Mouse (Mus musculus): ENCODE measurements around the gene Vmn1r2. TPM values are rescaled to one million over a fixed set of nuclear protein-coding genes. Genes with fewer than 3 reads are reported as not detected.
"Not testable (repeated sequence)": the region's sequence is repeated elsewhere in the genome, so short reads cannot be mapped to it uniquely, and the experiment has no call there.

The Vmn1r2 gene
- total RNA-seq (2021) = not detected
- long read RNA-seq, experiment 1 = 0 reads
- long read RNA-seq, experiment 2 = 0 reads

DNA sequence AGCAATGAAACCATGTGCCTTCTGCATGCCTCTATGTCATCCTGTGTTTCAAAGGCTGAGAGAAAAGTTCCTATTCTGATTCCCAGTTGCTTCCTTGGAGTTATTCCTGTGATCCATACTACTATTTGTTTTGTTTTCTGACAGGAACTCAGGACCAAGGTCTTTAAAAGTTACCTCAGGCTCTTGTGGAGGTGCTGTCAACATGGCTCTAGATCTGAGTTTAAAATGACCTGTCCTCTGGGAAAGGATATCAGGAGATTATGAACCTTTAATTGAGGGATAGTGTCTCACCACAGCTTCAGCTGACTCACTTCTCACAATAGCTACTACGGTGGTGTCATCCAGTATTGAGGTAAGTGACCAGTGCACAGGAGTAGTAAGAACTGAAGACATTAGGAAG, at the start of gene Vmn1r2:
TSS of gene Vmn1r2 (plus strand) at position 301 of the 400 bp plus-strand sequence.
- intact Hi-C loops (cut with DNase I) = not testable (repeated sequence)

DNA sequence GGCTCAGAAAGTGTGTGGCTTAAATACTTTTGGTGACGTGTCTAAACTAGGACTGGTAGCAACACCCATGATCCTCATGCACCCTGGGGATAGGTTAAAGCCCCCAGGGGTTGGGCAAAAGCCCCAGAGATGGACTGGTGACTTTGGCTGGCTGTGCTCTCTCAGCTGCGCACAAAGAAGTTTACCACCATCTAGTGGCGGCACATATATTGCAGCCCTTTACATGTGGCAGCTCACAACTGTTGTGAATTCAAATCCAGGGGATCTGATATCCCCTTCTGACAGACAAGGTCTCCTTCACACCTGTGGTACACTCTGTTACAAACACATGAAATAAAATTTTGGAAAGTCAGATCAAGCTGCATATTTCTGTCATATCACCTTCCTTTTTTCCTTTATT, 19.2 kb upstream of the Vmn1r2 start:
- intact Hi-C loops (cut with DNase I); DNase-seq: not testable (repeated sequence)

More for the DNA sequence above, at the start of gene Vmn1r2:
- DNase-seq = not testable (repeated sequence)

DNA sequence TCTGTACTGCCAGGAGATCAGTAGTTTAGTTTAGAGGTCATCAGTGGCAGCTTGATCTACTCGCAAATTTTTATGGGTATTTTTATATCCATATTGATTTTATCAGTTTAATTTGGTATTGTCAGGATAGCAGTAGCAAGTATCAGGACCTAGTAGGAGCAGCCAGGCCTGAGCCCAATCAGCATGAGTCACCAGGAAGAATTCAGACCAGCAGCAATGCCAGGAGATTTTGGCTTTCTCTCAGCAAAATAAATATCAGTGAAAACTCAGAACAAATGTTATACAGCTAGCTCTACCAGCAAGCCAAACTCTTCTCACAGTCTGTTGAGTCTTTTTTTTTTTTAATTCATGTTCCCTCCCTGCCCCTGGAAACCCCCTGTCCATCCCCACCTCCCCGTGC, 13.8 kb upstream of the Vmn1r2 start:
- intact Hi-C loops (cut with DNase I); DNase-seq: not testable (repeated sequence)

DNA sequence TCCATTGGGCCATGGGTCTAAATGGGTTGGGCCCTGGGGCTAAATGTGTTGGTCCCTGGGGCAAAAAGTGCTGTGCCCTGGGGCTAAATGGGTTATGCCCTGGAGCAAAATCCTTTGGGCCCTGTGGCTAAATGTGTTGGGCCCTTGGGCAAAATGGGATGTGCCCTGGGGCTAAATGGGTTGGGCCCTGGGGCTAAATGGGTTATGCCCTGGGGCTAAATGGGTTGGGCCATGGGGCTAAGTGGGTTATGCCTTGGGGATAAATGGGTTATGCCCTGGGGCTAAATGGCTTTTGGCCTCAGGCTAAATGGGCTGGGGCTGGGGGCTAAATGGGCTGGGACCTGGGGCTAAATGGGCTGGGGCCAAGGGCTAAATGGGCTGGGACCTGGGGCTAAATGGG, 2.7 kb upstream of the Vmn1r2 start:
- intact Hi-C loops (cut with DNase I); DNase-seq: not testable (repeated sequence)

DNA sequence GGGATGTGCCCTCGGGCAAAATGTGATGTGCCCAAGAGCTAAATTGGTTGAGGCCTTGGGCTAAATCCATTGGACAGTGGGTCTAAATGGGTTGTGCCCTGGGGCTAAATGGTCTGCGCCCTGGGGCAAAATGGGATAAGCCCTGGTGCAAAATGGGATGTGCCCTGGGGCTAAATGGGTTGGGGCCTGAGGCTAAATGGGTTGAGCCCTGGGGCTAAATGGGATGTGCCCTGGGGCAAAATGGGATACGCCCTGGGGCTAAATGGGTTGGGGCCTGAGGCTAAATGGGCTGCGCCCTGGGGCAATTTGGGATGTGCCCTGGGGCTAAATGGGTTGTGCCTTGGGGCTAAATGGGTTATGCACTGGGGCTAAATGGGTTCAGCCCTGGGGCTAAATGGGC, 2.1 kb upstream of the Vmn1r2 start:
- intact Hi-C loops (cut with DNase I) = no loop called here
- peak in 1 of 2 experiments; percentile 9 for DNase-seq

DNA sequence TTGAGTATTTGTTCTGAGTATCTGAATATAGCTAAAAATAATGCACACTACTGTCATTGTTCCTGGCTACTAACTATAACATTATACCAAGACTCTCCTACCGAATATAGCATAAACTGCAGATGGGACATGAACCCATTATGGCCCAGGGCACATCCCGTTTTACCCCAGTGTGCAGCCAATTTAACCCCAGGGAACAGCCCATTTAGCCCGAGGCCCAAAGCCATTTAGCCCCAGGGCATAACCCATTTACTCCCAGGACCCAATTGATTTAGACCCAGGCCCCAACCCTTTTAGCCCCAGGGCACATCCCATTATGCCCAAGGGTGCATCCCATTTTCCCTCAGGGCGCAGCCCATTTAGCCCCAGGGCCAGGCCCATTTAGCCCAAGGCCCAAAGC, 7.5 kb downstream of the Vmn1r2 start:
- intact Hi-C loops (cut with DNase I); DNase-seq: not testable (repeated sequence)

DNA sequence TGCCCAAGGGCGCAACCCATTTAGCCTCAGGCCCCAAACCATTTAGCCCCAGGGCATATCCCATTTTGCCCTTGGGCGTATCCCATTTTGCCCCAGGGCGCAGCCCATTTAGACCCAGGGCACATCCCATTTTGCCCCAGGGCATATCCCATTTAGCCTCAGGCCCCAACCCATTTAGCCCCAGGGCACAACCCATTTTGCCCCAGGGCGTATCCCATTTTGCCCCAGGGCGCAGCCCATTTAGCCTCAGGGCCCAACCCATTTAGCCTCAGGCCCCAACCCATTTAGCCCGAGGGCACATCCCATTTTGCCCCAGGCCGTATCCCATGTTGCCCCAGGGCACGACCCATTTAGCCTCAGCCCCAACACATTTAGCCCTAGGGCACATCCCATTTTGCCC, 8.6 kb downstream of the Vmn1r2 start:
- intact Hi-C loops (cut with DNase I) = not testable (repeated sequence)

DNA sequence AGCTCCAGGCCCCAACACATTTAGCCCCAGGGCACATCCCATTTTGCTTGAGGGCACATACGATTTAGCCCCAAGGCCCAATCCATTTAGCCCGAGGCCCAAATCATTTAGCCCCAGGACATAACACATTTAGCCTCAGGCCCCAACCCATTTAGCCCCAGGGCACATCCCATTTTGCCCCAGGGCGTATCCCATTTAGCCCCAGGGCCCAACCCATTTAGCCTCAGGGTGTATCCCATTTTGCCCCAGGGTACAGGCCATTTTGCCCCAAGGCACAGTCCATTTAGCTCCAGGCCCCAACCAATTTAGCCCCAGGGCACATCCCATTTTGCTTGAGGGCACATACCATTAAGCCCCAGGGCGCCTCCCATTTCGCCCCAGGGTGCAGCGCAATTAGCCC, 9.1 kb downstream of the Vmn1r2 start:
- intact Hi-C loops (cut with DNase I); DNase-seq: not testable (repeated sequence)

More for the DNA sequence above, 8.6 kb downstream of the Vmn1r2 start:
- DNase-seq = not testable (repeated sequence)

DNA sequence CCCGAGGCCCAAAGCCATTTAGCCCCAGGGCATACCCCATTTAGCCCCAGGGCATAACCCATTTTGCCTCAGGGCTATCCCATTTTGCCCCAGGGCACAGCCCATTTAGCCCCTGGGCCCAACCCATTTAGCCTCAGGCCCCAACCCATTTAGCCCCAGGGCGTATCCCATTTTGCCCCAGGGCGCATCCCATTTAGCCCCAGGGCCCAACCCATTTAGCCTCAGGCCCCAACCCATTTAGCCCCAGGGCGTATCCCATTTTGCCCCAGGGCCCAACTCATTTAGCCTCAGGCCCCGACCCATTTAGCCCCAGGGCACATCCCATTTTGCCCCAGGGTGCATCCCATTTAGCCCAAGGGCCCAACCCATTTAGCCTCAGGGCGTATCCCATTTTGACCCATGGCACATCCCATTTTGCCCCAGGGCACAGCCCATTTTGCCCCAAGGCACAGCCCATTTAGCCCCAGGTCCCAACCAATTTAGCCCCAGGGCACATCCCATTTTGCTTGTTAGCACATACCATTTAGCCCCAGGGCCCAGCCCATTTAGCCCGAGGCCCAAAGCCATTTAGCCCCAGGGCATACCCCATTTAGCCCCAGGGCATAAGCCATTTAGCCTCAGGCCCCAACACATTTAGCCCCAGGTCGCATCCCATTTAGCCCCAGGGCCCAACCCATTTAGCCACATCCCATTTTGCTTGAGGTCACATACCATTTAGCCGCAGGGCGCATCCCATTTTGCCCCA, 9.8 kb downstream of the Vmn1r2 start:
- DNase-seq; intact Hi-C loops (cut with DNase I): not testable (repeated sequence)

DNA sequence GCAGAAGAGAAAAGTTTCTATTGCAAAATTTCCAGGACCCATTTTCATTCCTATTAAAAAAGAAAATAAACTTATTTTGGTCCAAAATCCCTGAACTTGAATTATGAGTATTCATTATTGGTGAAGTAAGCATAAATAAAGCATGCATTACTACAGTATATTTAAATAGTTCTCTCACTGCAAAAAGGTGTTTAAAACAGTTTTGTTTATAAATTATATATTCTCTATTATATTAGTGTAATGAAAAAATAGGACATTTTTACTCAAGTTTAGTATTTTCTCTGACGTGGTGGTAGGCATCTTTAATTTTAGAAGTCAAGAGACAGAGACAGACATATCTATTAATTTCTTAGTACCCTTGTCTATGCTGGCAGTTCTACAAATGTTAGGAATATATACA, 18.1 kb downstream of the Vmn1r2 start, which contains the start of gene Vmn1r3:
TSS of gene Vmn1r3 (minus strand) at position 101 of the 400 bp plus-strand sequence.
- DNase-seq; intact Hi-C loops (cut with DNase I): not testable (repeated sequence)

DNA sequence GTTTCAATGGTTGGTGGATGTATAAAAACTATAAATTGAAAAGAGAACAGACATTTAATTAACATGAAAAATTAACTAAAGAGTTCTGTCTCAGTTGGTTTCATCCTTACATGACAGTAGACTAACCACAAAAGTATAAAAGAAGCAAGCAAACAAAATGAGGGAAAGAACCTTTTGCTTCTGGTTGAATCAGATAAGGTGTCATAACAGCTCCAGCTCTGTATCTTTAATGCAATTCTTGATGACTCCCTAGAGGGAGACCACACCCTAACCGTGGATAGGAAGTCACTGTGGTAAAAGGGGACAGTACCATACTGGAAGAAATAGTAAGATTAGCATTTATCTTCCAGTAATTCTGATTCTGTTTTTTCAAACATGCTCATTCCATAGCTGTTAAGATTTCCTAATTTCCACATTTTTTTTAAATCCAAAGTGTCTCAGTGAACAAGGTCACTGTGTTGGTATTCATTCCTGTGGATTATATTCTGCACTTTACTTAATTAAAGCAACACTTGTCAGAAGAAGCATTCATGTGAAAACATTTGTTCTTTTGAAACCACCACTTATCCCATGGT, 42.6 kb downstream of the Vmn1r2 start:
- intact Hi-C loops (cut with DNase I); DNase-seq: not testable (repeated sequence)

DNA sequence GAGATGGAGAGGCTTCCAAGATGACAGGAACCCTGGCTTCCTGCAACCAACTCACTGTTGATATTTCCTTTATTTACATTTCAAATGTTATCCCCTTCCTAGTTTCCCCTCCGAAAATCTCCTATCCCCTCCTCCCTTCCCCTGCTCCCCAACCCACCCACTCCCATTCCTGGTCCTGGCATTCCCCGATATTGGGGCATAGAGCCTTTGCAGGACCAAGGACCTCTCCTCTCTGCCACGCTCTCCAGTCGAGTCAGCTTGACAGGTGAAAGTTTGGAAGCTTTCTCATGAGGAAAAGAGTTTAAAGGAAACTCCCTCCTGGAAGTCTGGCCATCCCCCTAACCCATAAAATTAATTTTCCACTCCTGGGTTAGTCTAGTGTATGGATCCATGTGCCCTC, 46.2 kb downstream of the Vmn1r2 start:
- DNase-seq; intact Hi-C loops (cut with DNase I): not testable (repeated sequence)

DNA sequence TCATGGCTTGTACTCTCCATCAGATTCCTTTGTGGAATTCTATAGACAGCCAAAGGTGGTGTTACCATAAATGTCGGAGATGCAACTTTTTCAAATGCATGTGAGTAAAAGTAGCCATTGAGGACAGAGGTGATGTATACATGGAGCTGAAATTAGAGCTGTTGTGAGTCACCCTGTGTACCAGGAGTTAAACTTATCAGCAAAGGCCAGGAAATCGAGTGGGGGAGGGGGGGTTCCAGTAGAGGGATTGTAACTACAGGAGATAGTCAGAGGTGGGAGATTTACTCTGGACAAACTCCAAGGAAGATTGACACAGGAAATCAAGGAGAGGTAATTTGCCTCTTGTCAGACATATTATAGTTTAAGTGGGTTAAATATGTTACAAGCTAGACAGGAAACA, 49.3 kb downstream of the Vmn1r2 start:
- DNase-seq; intact Hi-C loops (cut with DNase I): not testable (repeated sequence)

Other genes starting within 250 kb of the Vmn1r2 start
- gene Vmn1r3, start 18.0 kb downstream of the Vmn1r2 start, total RNA-seq (2021) = not detected

Measured in heart, postnatal 14 days (tissue).